Mouse (Mus musculus) heart, postnatal 0 days (tissue): ENCODE measurements around the gene Cdkn1b. TPM values are rescaled to one million over a fixed set of nuclear protein-coding genes. Genes with fewer than 3 reads are reported as not detected.
A peak's percentile ranks its signal among the peaks of the same experiment; 100 is the strongest.

Experiments
- ATAC-seq: fragments of 200-750 bp; cut with Nextera tagmentation; 2 replicates; pipeline ENCODE4 v1.8.0; 2017; ENCODE audit warnings: low read depth, moderate number of reproducible peaks, moderate library complexity; ENCODE audit not compliant: insufficient read depth
- DNase-seq: peaks from one replicate; pipeline ENCODE4 v3.0.0-alpha.2; 2016; ENCODE audit warnings: low spot score
- H3K27ac ChIP-seq: fragments of 300-500 bp; sonication (generic); 2 replicates; pipeline ENCODE4 v1.5.1; 2014; ENCODE audit warnings: low read depth, mild to moderate bottlenecking
- H3K27me3 ChIP-seq: fragments of 300-500 bp; sonication (generic); 2 replicates; pipeline ENCODE4 v1.6.1; 2014; ENCODE audit warnings: low read length, mixed read lengths; ENCODE audit not compliant: control insufficient read depth, insufficient read depth
- H3K36me3 ChIP-seq: fragments of 300-500 bp; sonication (generic); replicated peaks from 2 replicates; pipeline ENCODE4 v1.6.1; 2014; ENCODE audit warnings: low read length, mixed read lengths; ENCODE audit not compliant: control insufficient read depth, insufficient read depth
- H3K4me1 ChIP-seq: fragments of 300-500 bp; sonication (generic); 2 replicates; pipeline ENCODE4 v1.6.1; 2014; ENCODE audit warnings: antibody characterized with exemption; ENCODE audit not compliant: control insufficient read depth, insufficient read depth
- H3K4me2 ChIP-seq: fragments of 300-500 bp; sonication (generic); 2 replicates; pipeline ENCODE4 v1.6.1; 2014; ENCODE audit warnings: low read depth, mild to moderate bottlenecking, low read length, moderate library complexity
- H3K4me3 ChIP-seq: fragments of 300-500 bp; sonication (generic); 2 replicates; pipeline ENCODE4 v1.5.1; 2014; ENCODE audit warnings: low read depth, low read length
- H3K9ac ChIP-seq: fragments of 300-500 bp; sonication (generic); replicated peaks from 2 replicates; pipeline ENCODE4 v1.6.1; 2014; ENCODE audit warnings: low read depth, low read length, mixed read lengths
- H3K9me3 ChIP-seq: fragments of 300-500 bp; sonication (generic); replicated peaks from 2 replicates; pipeline ENCODE4 v1.6.1; 2016; ENCODE audit warnings: low read length; ENCODE audit not compliant: control insufficient read depth
- CTCF ChIP-seq: IDR thresholded peaks from 2 replicates; pipeline ENCODE4 v1.5.1; 2016; ENCODE audit warnings: antibody characterized with exemption, control low read depth, low read depth
- EP300 ChIP-seq: IDR thresholded peaks from 2 replicates; pipeline ENCODE4 v1.6.1; 2016; ENCODE audit warnings: antibody characterized with exemption, low read depth
- WGBS: fragments of 180-500 bp; shearing (Covaris S2); extraction: QIAGEN DNeasy Blood & Tissue Kit; methylation state at CpG from one replicate; pipeline ENCODE4 v1.1.7; 2014; 5-methylcytosine and 5-hydroxymethylcytosine counted together
- polyA plus RNA-seq: library from polyadenylated mRNA; unstranded; fragments of >200 nt; fragmentation: Nextera tagmentation; extraction: Ambion mirVana; gene quantifications from 2 replicates; pipeline ENCODE4 v1.2.1, GENCODE M21; 2015
- total RNA-seq: library from RNA; depleted of rRNA; stranded (reverse); fragments of >200 nt; gene quantifications from 2 replicates; pipeline ENCODE4 v1.2.3, GENCODE M21; 2014; ENCODE audit warnings: low replicate concordance

Gene Cdkn1b
- total and polyA plus RNA-seq, 2 experiments from 2014 or later = 23.7 to 42.9 TPM

- 75% methylated on average over 8 of the region's 8 CpGs for WGBS
- Histone ChIP-seq H3K9ac (no peak overlapping the region), H3K27me3 (no peaks in the 10 kb centered on the region), H3K36me3 (no peaks in the 10 kb centered on the region), H3K4me2 (no peak overlapping the region), H3K27ac (no peak overlapping the region), H3K9me3 (no peaks in the 10 kb centered on the region), H3K4me3 (no peak overlapping the region), H3K4me1 (0 out of 2 replicates have a peak, but pooled peaks cover 4% of the 10 kb centered on the region)
- DNase-seq = no peak
- TF ChIP-seq EP300 (no peak), CTCF (no peak)
- no peak for ATAC-seq
Observed at GRCm38 (mm10) chr6:134886475-134886874, 33.7 kb upstream of the Cdkn1b start.

- TF ChIP-seq CTCF = no peak
- TF ChIP-seq EP300 = no peak
- H3K36me3 ChIP-seq = no peaks in the 10 kb centered on the region
- DNase-seq (no peak), ATAC-seq (no peak)
- H3K9ac ChIP-seq = no peak overlapping the region
- H3K9me3 ChIP-seq = no peaks in the 10 kb centered on the region
- 51% methylated on average over 5 of the region's 5 CpGs for WGBS
- no peak overlapping the region for H3K27ac ChIP-seq
- H3K4me2 ChIP-seq = no peak overlapping the region
- H3K4me1 ChIP-seq = 0 out of 2 replicates have a peak, but pooled peaks cover 4% of the 10 kb centered on the region
- H3K27me3 ChIP-seq = no peaks in the 10 kb centered on the region
- no peak overlapping the region for H3K4me3 ChIP-seq
Observed at GRCm38 (mm10) chr6:134887008-134887407, 33.2 kb upstream of the Cdkn1b start.

GRCm38 (mm10) chr6:134887711-134888449 is 32.3 kb upstream of the Cdkn1b start:
- TF ChIP-seq EP300 (no peak), CTCF (no peak)
- Histone ChIP-seq H3K4me3 (no peak overlapping the region), H3K9me3 (no peaks in the 10 kb centered on the region), H3K4me2 (peak overlapping the region; percentile 19; the same call in 1 of the 2 replicates), H3K9ac (no peak overlapping the region), H3K36me3 (no peaks in the 10 kb centered on the region), H3K27ac (no peak overlapping the region), H3K4me1 (0 out of 2 replicates have a peak, but pooled peaks cover 4% of the 10 kb centered on the region), H3K27me3 (no peaks in the 10 kb centered on the region)
- DNase-seq (no peak), ATAC-seq (no peak)
- 5% methylated on average over 10 of the region's 10 CpGs for WGBS

GRCm38 (mm10) chr6:134888563-134889017 is 31.6 kb upstream of the Cdkn1b start:
- no peaks in the 10 kb centered on the region for H3K27me3 ChIP-seq
- H3K9me3 ChIP-seq = no peaks in the 10 kb centered on the region
- H3K27ac ChIP-seq = no peak overlapping the region
- H3K4me3 ChIP-seq = no peak overlapping the region
- ATAC-seq = no peak
- no peak overlapping the region for H3K4me2 ChIP-seq
- TF ChIP-seq EP300 (no peak), CTCF (no peak)
- no peak for DNase-seq
- H3K4me1 ChIP-seq = 0 out of 2 replicates have a peak, but pooled peaks cover 4% of the 10 kb centered on the region
- no peaks in the 10 kb centered on the region for H3K36me3 ChIP-seq
- H3K9ac ChIP-seq = no peak overlapping the region
- WGBS = 9% methylated on average over 4 of the region's 4 CpGs

- H3K4me1 ChIP-seq = 0 out of 2 replicates have a peak, but pooled peaks cover 4% of the 10 kb centered on the region
- H3K4me2 ChIP-seq = no peak overlapping the region
- H3K27ac ChIP-seq = no peak overlapping the region
- no peaks in the 10 kb centered on the region for H3K9me3 ChIP-seq
- DNase-seq (no peak), ATAC-seq (no peak)
- no peak overlapping the region for H3K9ac ChIP-seq
- no peak for TF ChIP-seq EP300
- no peak for TF ChIP-seq CTCF
- H3K27me3 ChIP-seq = no peaks in the 10 kb centered on the region
- 68% methylated on average over 1 of the region's 1 CpGs for whole genome bisulfite sequencing
- H3K4me3 ChIP-seq = no peak overlapping the region
- no peaks in the 10 kb centered on the region for H3K36me3 ChIP-seq
Observed at GRCm38 (mm10) chr6:134889763-134890162, 30.4 kb upstream of the Cdkn1b start.
